Mouse (Mus musculus): ENCODE measurements around the gene Ccdc124. TPM values are rescaled to one million over a fixed set of nuclear protein-coding genes. Genes with fewer than 3 reads are reported as not detected.

The Ccdc124 gene
- 9.8 TPM for polyA plus RNA-seq (2015; fragmentation: Illumina TruSeq; extraction: RNeasy Lipid Tissue Mini Kit (QIAGEN cat#74804); ENCODE audit: insufficient read depth, low read depth, low replicate concordance)

GRCm38 (mm10) chr8:70873364-70873985 is at the start of gene Ccdc124:
Gene Ccdc124 (minus strand): TSS chr8:70873935.

GRCm38 (mm10) chr8:70905831-70906736 is 32.3 kb upstream of the Ccdc124 start, which contains the start of gene Map1s:
Gene Map1s (plus strand): TSS chr8:70905932.

GRCm38 (mm10) chr8:70897021-70897680 is 23.4 kb upstream of the Ccdc124 start, which contains the start of gene Rpl18a:
Gene Rpl18a (minus strand): TSS chr8:70897412.

DNA sequence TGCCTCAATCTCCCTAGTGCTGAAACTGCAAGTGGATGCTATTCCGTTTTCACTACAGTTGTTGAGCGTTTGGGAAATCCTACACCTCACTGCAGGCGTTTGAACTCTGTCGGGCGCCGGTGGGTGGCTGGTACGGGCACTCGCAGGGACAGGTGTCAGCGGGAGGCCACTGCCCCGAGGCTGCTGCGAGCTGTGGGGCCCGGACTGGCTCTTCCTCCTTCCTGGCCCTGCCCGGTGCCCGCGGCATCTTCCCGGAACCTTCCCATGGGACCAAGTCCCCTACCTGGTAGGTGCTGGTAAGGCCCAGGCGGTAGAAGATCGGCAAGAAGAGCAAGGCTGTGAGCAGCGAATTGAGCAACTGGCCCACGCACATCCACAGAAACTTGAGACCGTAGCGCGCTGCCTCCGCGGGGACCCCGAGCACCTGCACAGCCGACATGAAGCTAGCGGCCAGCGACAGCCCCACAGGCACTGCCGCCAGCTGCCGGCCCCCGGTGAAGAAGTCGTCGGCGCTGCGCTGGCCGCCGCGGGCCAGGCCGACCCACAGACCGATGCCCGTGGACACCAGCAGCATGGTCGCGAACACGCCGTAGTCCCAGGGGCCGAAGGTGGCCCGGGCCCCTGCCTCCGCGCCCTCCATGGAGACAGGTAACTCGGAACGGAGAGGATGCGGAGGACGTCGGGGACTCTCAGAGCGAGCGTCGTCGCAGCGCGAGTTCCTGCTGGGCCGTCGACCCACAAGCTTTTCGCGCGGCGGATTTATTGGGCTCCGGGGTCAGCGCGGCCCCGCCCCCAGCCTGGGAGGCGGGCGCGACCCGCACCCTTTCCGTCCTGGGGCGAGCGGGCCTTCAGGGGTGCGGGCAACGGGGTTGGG is 18.5 kb upstream of the Ccdc124 start, which contains the start of gene Slc5a5:
Gene Slc5a5 (minus strand): TSS at position 736 of the 874 bp plus-strand sequence.

GRCm38 (mm10) chr8:70862824-70863641 is 10.7 kb downstream of the Ccdc124 start, which contains the start of gene Kcnn1:
Gene Kcnn1 (minus strand): TSS chr8:70863258.

GRCm38 (mm10) chr8:70839408-70840351 is 34.1 kb downstream of the Ccdc124 start, which contains the start of gene Arrdc2:
Gene Arrdc2 (minus strand): TSS chr8:70839720.

Other genes with a start within 250 kb of the Ccdc124 start
- gene Gdf15, start 241.5 kb downstream of the Ccdc124 start, polyA plus RNA-seq (2015; fragmentation: Illumina TruSeq; extraction: RNeasy Lipid Tissue Mini Kit (QIAGEN cat#74804); ENCODE audit: insufficient read depth, low read depth, low replicate concordance), result 0.61 TPM
- gene Pgpep1, start 213.5 kb downstream of the Ccdc124 start, polyA plus RNA-seq (2015; fragmentation: Illumina TruSeq; extraction: RNeasy Lipid Tissue Mini Kit (QIAGEN cat#74804); ENCODE audit: insufficient read depth, low read depth, low replicate concordance), result 8.6 TPM
- gene Lsm4, start 200.7 kb downstream of the Ccdc124 start, polyA plus RNA-seq (2015; fragmentation: Illumina TruSeq; extraction: RNeasy Lipid Tissue Mini Kit (QIAGEN cat#74804); ENCODE audit: insufficient read depth, low read depth, low replicate concordance), result 14.0 TPM
- gene Jund, start 175.0 kb downstream of the Ccdc124 start, polyA plus RNA-seq (2015; fragmentation: Illumina TruSeq; extraction: RNeasy Lipid Tissue Mini Kit (QIAGEN cat#74804); ENCODE audit: insufficient read depth, low read depth, low replicate concordance), result 32.7 TPM
- not detected for gene Iqcn, start 170.5 kb downstream of the Ccdc124 start, polyA plus RNA-seq (2015; fragmentation: Illumina TruSeq; extraction: RNeasy Lipid Tissue Mini Kit (QIAGEN cat#74804); ENCODE audit: insufficient read depth, low read depth, low replicate concordance)
- not detected for gene Gm3336, start 155.4 kb downstream of the Ccdc124 start, polyA plus RNA-seq (2015; fragmentation: Illumina TruSeq; extraction: RNeasy Lipid Tissue Mini Kit (QIAGEN cat#74804); ENCODE audit: insufficient read depth, low read depth, low replicate concordance)
- gene Pde4c, start 150.2 kb downstream of the Ccdc124 start, polyA plus RNA-seq (2015; fragmentation: Illumina TruSeq; extraction: RNeasy Lipid Tissue Mini Kit (QIAGEN cat#74804); ENCODE audit: insufficient read depth, low read depth, low replicate concordance), result 1.9 TPM
- 12.4 TPM for gene Rab3a, start 119.3 kb downstream of the Ccdc124 start, polyA plus RNA-seq (2015; fragmentation: Illumina TruSeq; extraction: RNeasy Lipid Tissue Mini Kit (QIAGEN cat#74804); ENCODE audit: insufficient read depth, low read depth, low replicate concordance)
- 13.1 TPM for gene Mpv17l2, start 113.0 kb downstream of the Ccdc124 start, polyA plus RNA-seq (2015; fragmentation: Illumina TruSeq; extraction: RNeasy Lipid Tissue Mini Kit (QIAGEN cat#74804); ENCODE audit: insufficient read depth, low read depth, low replicate concordance)
- 9.3 TPM for gene Pik3r2, start 97.2 kb downstream of the Ccdc124 start, polyA plus RNA-seq (2015; fragmentation: Illumina TruSeq; extraction: RNeasy Lipid Tissue Mini Kit (QIAGEN cat#74804); ENCODE audit: insufficient read depth, low read depth, low replicate concordance)
- 40.0 TPM for gene Mast3, start 68.9 kb downstream of the Ccdc124 start, polyA plus RNA-seq (2015; fragmentation: Illumina TruSeq; extraction: RNeasy Lipid Tissue Mini Kit (QIAGEN cat#74804); ENCODE audit: insufficient read depth, low read depth, low replicate concordance)
- not detected for gene Il12rb1, start 65.5 kb downstream of the Ccdc124 start, polyA plus RNA-seq (2015; fragmentation: Illumina TruSeq; extraction: RNeasy Lipid Tissue Mini Kit (QIAGEN cat#74804); ENCODE audit: insufficient read depth, low read depth, low replicate concordance)
- gene Arrdc2, start 34.2 kb downstream of the Ccdc124 start, polyA plus RNA-seq (2015; fragmentation: Illumina TruSeq; extraction: RNeasy Lipid Tissue Mini Kit (QIAGEN cat#74804); ENCODE audit: insufficient read depth, low read depth, low replicate concordance), result 18.1 TPM
- gene Kcnn1, start 10.7 kb downstream of the Ccdc124 start, polyA plus RNA-seq (2015; fragmentation: Illumina TruSeq; extraction: RNeasy Lipid Tissue Mini Kit (QIAGEN cat#74804); ENCODE audit: insufficient read depth, low read depth, low replicate concordance), result 1.6 TPM
- not detected for gene Slc5a5, start 18.8 kb upstream of the Ccdc124 start, polyA plus RNA-seq (2015; fragmentation: Illumina TruSeq; extraction: RNeasy Lipid Tissue Mini Kit (QIAGEN cat#74804); ENCODE audit: insufficient read depth, low read depth, low replicate concordance)
- 1,080 TPM for gene Rpl18a, start 23.5 kb upstream of the Ccdc124 start, polyA plus RNA-seq (2015; fragmentation: Illumina TruSeq; extraction: RNeasy Lipid Tissue Mini Kit (QIAGEN cat#74804); ENCODE audit: insufficient read depth, low read depth, low replicate concordance)
- 5.2 TPM for gene Map1s, start 32.0 kb upstream of the Ccdc124 start, polyA plus RNA-seq (2015; fragmentation: Illumina TruSeq; extraction: RNeasy Lipid Tissue Mini Kit (QIAGEN cat#74804); ENCODE audit: insufficient read depth, low read depth, low replicate concordance)

All from pancreas, adult 10 weeks (tissue).